Mouse (Mus musculus) intestine, postnatal 0 days (tissue): Measurements from ENCODE around the gene Ddx47. TPM values are rescaled to one million over a fixed set of nuclear protein-coding genes. Genes with fewer than 3 reads are reported as not detected.
A peak's percentile ranks its signal among the peaks of the same experiment; 100 is the strongest.

Experiments
- ATAC-seq: fragments of 200-750 bp; cut with Nextera tagmentation; 2 replicates; pipeline ENCODE4 v1.8.0; 2017; ENCODE audit warnings: mild to moderate bottlenecking, moderate TSS enrichment, moderate library complexity
- H3K27ac ChIP-seq: fragments of 300-500 bp; sonication (generic); 2 replicates; pipeline ENCODE4 v1.5.1; 2014; ENCODE audit warnings: mild to moderate bottlenecking, low read depth, low read length, moderate library complexity
- H3K27me3 ChIP-seq: fragments of 300-500 bp; sonication (generic); replicated peaks from 2 replicates; pipeline ENCODE4 v1.6.1; 2014; ENCODE audit warnings: low read length, mixed read lengths; ENCODE audit not compliant: control insufficient read depth, insufficient read depth
- H3K36me3 ChIP-seq: fragments of 300-500 bp; sonication (generic); 2 replicates; pipeline ENCODE4 v1.6.1; 2014; ENCODE audit warnings: mild to moderate bottlenecking, moderate library complexity; ENCODE audit not compliant: control insufficient read depth, insufficient read depth
- H3K4me1 ChIP-seq: fragments of 300-500 bp; sonication (generic); replicated peaks from 2 replicates; pipeline ENCODE4 v1.6.1; 2014; ENCODE audit warnings: antibody characterized with exemption, low read length, mixed read lengths; ENCODE audit not compliant: control insufficient read depth, insufficient read depth
- H3K4me2 ChIP-seq: fragments of 300-500 bp; sonication (generic); replicated peaks from 2 replicates; pipeline ENCODE4 v1.6.1; 2014; ENCODE audit warnings: low read depth, mild to moderate bottlenecking, moderate library complexity
- H3K4me3 ChIP-seq: fragments of 300-500 bp; sonication (generic); 2 replicates; pipeline ENCODE4 v1.5.1; 2014; ENCODE audit warnings: low read depth, low read length
- H3K9ac ChIP-seq: fragments of 300-500 bp; sonication (generic); 2 replicates; pipeline ENCODE4 v1.6.1; 2014; ENCODE audit warnings: mild to moderate bottlenecking, low read depth, low read length
- H3K9me3 ChIP-seq: fragments of 300-500 bp; sonication (generic); 2 replicates; pipeline ENCODE4 v1.6.1; 2016; ENCODE audit warnings: mixed run types; ENCODE audit not compliant: control insufficient read depth
- CTCF ChIP-seq: sonication (generic); IDR thresholded peaks from 2 replicates; pipeline ENCODE4 v1.5.1; 2016; ENCODE audit warnings: low read depth, mild to moderate bottlenecking, control low read depth, antibody characterized with exemption, moderate library complexity
- WGBS: fragments of 180-500 bp; shearing (Covaris S2); extraction: QIAGEN DNeasy Blood & Tissue Kit; methylation state at CpG from one replicate; pipeline ENCODE4 v1.1.7; 2014; 5-methylcytosine and 5-hydroxymethylcytosine counted together
- polyA plus RNA-seq: library from polyadenylated mRNA; unstranded; fragments of >200 nt; fragmentation: Nextera tagmentation; extraction: Ambion mirVana; gene quantifications from 2 replicates; pipeline ENCODE4 v1.2.1, GENCODE M21; 2015

Gene Ddx47
- polyA plus RNA-seq, 1 experiment from 2014 or later = 33.5 TPM

DNA sequence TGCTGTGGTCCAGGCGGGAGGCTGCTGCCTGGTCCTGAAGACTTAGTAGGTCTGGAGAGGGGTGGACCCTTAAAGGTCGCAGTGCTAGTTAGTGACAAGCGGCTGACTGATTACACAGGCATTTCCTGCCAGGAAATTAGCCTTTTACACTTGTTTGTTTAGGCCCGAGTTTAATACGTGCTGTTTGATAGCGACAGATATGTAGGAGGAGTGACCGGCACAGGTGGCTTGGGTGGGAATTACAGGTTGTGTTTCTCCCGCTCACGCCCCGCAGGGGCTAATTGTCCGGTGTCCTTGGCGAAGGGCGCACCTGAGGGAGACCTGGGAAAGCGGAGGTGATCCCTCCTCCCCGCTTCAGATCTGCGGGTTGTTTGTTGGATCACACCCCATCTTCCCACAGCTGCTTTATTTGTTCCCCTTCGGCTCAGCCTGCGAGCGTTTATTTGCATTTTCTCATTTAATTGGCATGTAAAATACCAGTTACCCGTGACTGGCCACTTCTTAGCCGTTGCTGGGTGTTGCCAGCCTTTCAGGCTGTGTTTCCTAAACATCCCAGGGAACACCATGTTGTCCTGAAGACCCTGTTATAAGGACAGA, 29.0 kb downstream of the Ddx47 start:
- WGBS = 3% methylated on average over 21 of the region's 21 CpGs
- peak overlapping the region; percentile 25 for H3K4me3 ChIP-seq
- H3K9ac ChIP-seq = no peak overlapping the region
- no peak overlapping the region for H3K27ac ChIP-seq
- no peak for ATAC-seq
- peak overlapping the region; percentile 65 for H3K4me2 ChIP-seq
- 0 out of 2 replicates have a peak, but pooled peaks cover 3% of the 10 kb centered on the region for H3K9me3 ChIP-seq
- H3K27me3 ChIP-seq = no peaks in the 10 kb centered on the region
- no peaks in the 10 kb centered on the region for H3K4me1 ChIP-seq
- H3K36me3 ChIP-seq = no peaks in the 10 kb centered on the region
- no peak for TF ChIP-seq CTCF

- H3K9ac ChIP-seq = no peak overlapping the region
- no peak for TF ChIP-seq CTCF
- no peaks in the 10 kb centered on the region for H3K36me3 ChIP-seq
- WGBS = 87% methylated on average over 3 of the region's 3 CpGs
- no peak overlapping the region for H3K4me3 ChIP-seq
- no peak overlapping the region for H3K4me2 ChIP-seq
- 0 out of 2 replicates have a peak, but pooled peaks cover 3% of the 10 kb centered on the region for H3K9me3 ChIP-seq
- no peaks in the 10 kb centered on the region for H3K4me1 ChIP-seq
- ATAC-seq = no peak
- H3K27ac ChIP-seq = no peak overlapping the region
- no peaks in the 10 kb centered on the region for H3K27me3 ChIP-seq
Observed at GRCm38 (mm10) chr6:135041930-135042329, 30.5 kb downstream of the Ddx47 start.

DNA sequence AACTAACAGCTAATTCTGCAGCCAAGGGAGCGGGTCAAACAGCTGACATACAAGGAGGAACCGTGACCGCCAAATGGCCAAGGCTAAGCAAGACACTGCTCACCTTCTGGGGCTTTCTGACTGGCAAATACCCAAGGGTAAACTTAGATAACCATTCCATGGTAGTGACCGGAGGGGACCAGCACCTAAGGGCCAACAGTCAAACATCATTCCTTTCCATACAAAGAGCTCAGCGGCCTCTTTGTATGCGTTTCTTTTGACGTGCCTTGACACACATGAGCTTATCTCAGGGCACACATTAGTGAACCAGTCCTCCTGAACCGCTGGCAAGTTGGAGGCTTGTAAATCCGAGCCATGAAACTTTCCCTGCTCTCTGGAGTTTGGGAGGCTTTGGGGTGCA, 35.9 kb downstream of the Ddx47 start:
- Histone ChIP-seq H3K4me1 (no peaks in the 10 kb centered on the region), H3K9ac (no peak overlapping the region), H3K27ac (no peak overlapping the region), H3K27me3 (no peaks in the 10 kb centered on the region), H3K4me3 (no peak overlapping the region), H3K36me3 (no peaks in the 10 kb centered on the region), H3K4me2 (no peak overlapping the region), H3K9me3 (no peaks in the 10 kb centered on the region)
- ATAC-seq = no peak
- 51% methylated on average over 9 of the region's 9 CpGs for WGBS
- TF ChIP-seq CTCF = no peak

DNA sequence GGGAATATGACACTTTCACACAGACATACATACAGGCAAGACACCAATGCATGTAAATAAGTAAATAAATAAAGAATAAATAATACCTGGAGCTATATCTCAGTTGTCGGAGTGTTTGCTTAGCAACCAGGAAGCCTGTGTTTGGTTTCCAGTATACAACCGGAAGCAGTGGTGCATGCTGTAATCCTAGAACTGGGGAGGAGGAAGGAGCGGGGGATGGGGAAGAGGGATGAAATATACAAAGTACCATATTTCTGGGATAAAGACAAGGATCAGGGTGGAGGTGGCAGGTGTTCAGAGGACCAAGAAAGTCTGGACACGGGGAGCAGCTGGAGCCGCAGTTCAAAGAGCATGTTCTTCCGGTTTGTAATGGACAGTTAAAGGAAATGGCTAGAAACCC, 37.1 kb downstream of the Ddx47 start:
- Histone ChIP-seq H3K4me1 (no peaks in the 10 kb centered on the region), H3K4me3 (no peak overlapping the region), H3K27me3 (no peaks in the 10 kb centered on the region), H3K4me2 (no peak overlapping the region), H3K27ac (no peak overlapping the region), H3K9me3 (no peaks in the 10 kb centered on the region), H3K9ac (no peak overlapping the region), H3K36me3 (no peaks in the 10 kb centered on the region)
- no peak for TF ChIP-seq CTCF
- ATAC-seq = no peak
- WGBS = 69% methylated on average over 6 of the region's 6 CpGs

DNA sequence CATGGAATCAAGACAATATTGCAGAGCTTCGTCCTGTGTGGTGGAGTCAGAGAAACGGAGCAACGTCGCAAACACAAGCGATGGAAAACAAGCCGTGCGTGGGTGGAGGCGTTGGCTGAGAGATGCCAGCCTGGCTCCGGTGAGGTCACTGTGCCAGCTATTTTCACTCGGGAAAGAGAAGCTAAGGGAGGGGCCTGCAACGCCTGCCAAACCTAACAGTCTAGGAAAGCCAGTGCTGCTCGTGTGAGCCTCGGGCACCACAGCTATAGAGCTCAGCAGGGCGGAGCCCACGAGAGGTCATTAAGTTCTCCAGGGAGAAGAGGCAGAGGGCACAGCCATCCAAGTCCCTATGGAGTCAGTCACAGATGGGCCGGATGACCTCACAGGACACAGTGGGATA, 37.5 kb downstream of the Ddx47 start:
- ATAC-seq = peak; percentile 31; the same call in 1 of the 2 replicates
- TF ChIP-seq CTCF = no peak
- no peak overlapping the region for H3K9ac ChIP-seq
- H3K4me3 ChIP-seq = no peak overlapping the region
- H3K4me2 ChIP-seq = no peak overlapping the region
- H3K27me3 ChIP-seq = no peaks in the 10 kb centered on the region
- no peaks in the 10 kb centered on the region for H3K4me1 ChIP-seq
- WGBS = 75% methylated on average over 16 of the region's 16 CpGs
- H3K36me3 ChIP-seq = no peaks in the 10 kb centered on the region
- H3K9me3 ChIP-seq = no peaks in the 10 kb centered on the region
- no peak overlapping the region for H3K27ac ChIP-seq

GRCm38 (mm10) chr6:135053789-135054188, 42.4 kb downstream of the Ddx47 start:
- H3K4me3 ChIP-seq = no peak overlapping the region
- H3K27me3 ChIP-seq = no peaks in the 10 kb centered on the region
- WGBS = 63% methylated on average over 3 of the region's 3 CpGs
- no peaks in the 10 kb centered on the region for H3K9me3 ChIP-seq
- no peak overlapping the region for H3K27ac ChIP-seq
- H3K36me3 ChIP-seq = no peaks in the 10 kb centered on the region
- no peak for TF ChIP-seq CTCF
- no peak for ATAC-seq
- H3K9ac ChIP-seq = no peak overlapping the region
- H3K4me2 ChIP-seq = no peak overlapping the region
- no peaks in the 10 kb centered on the region for H3K4me1 ChIP-seq

DNA sequence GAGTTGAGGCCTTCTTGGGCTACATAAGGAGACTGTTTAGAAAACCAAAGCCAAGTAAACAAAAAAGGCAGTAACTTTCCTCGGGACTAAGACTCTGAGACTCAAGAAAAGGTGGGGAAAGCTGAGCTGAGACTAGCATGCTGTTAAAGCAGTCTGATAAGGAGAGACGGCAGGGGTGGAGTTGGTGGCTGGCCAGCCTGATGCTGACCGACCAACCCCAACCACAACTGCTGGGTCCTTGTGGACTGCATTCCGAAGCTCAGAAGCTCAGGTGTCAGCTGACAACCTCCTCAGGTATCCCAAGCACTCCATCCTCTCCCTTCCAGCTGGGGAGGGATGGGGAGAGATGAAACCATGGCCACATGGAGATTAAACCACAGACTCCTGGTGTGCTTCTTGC, 44.5 kb downstream of the Ddx47 start:
- no peak overlapping the region for H3K9ac ChIP-seq
- no peaks in the 10 kb centered on the region for H3K36me3 ChIP-seq
- WGBS = 33% methylated on average over 4 of the region's 4 CpGs
- no peaks in the 10 kb centered on the region for H3K4me1 ChIP-seq
- H3K4me2 ChIP-seq = no peak overlapping the region
- no peaks in the 10 kb centered on the region for H3K9me3 ChIP-seq
- no peak overlapping the region for H3K4me3 ChIP-seq
- TF ChIP-seq CTCF = no peak
- ATAC-seq = no peak
- H3K27ac ChIP-seq = no peak overlapping the region
- H3K27me3 ChIP-seq = no peaks in the 10 kb centered on the region
